Mouse (Mus musculus) heart, embryonic 13.5 days (tissue): Measurements from ENCODE around the gene Prrt1. TPM values are rescaled to one million over a fixed set of nuclear protein-coding genes. Genes with fewer than 3 reads are reported as not detected.

Experiments used
- ATAC-seq: fragments of 200-750 bp; cut with Nextera tagmentation; 2 replicates; pipeline ENCODE4 v1.8.0; 2017; ENCODE audit warnings: moderate TSS enrichment; ENCODE audit not compliant: insufficient number of reproducible peaks, low FRiP score, low TSS enrichment; ENCODE audit errors: extremely low read depth
- H3K27ac ChIP-seq: fragments of 300-500 bp; sonication (generic); replicated peaks from 2 replicates; pipeline ENCODE4 v1.5.1; 2015; ENCODE audit warnings: moderate library complexity, mild to moderate bottlenecking, inconsistent platforms
- H3K27me3 ChIP-seq: fragments of 300-500 bp; sonication (generic); replicated peaks from 2 replicates; pipeline ENCODE4 v1.6.1; 2015; ENCODE audit warnings: mild to moderate bottlenecking, inconsistent platforms
- H3K36me3 ChIP-seq: fragments of 300-500 bp; sonication (generic); 2 replicates; pipeline ENCODE4 v1.6.1; 2015; ENCODE audit warnings: mild to moderate bottlenecking, inconsistent platforms
- H3K4me1 ChIP-seq: fragments of 300-500 bp; sonication (generic); 2 replicates; pipeline ENCODE4 v1.6.1; 2015; ENCODE audit warnings: inconsistent platforms
- H3K4me2 ChIP-seq: fragments of 300-500 bp; sonication (generic); 2 replicates; pipeline ENCODE4 v1.6.1; 2015; ENCODE audit warnings: inconsistent platforms, mild to moderate bottlenecking, moderate library complexity
- H3K4me3 ChIP-seq: fragments of 300-500 bp; sonication (generic); 2 replicates; pipeline ENCODE4 v1.5.1; 2015; ENCODE audit warnings: moderate library complexity, mild to moderate bottlenecking, inconsistent platforms
- H3K9ac ChIP-seq: fragments of 300-500 bp; sonication (generic); 2 replicates; pipeline ENCODE4 v1.6.1; 2015; ENCODE audit warnings: inconsistent platforms, mild to moderate bottlenecking, moderate library complexity
- H3K9me3 ChIP-seq: fragments of 300-500 bp; sonication (generic); 2 replicates; pipeline ENCODE4 v1.6.1; 2016; ENCODE audit warnings: inconsistent platforms
- WGBS: fragments of 180-500 bp; shearing (Covaris S2); methylation state at CpG from one replicate; pipeline ENCODE4 v1.1.7; 2015; ENCODE audit warnings: mixed read lengths; 5-methylcytosine and 5-hydroxymethylcytosine counted together
- polyA plus RNA-seq: library from polyadenylated mRNA; unstranded; fragments of >200 nt; fragmentation: Nextera tagmentation; extraction: Ambion mirVana; gene quantifications from 2 replicates; pipeline ENCODE4 v1.2.1, GENCODE M21; 2015

Gene Prrt1
- polyA plus RNA-seq, 1 experiment from 2014 or later, result 0.31 TPM

GRCm38 (mm10) chr17:34629796-34630603, 667 bp downstream of the Prrt1 start:
- Histone ChIP-seq H3K9me3 (no peaks in the 10 kb centered on the region), H3K4me2 (peak overlapping the region; percentile 90), H3K9ac (peak overlapping the region; percentile 90), H3K4me3 (peak overlapping the region; percentile 80), H3K27me3 (peaks cover 63% of the 10 kb centered on the region), H3K36me3 (peaks cover 10% of the 10 kb centered on the region), H3K4me1 (peaks cover 60% of the 10 kb centered on the region), H3K27ac (no peak overlapping the region)
- no peak for ATAC-seq
- WGBS, result 15% methylated on average over 12 of the region's 12 CpGs

- WGBS, result 1% methylated on average over 32 of the region's 48 CpGs
- Histone ChIP-seq H3K27me3 (peaks cover 68% of the 10 kb centered on the region), H3K9ac (peak overlapping the region; percentile 66), H3K4me3 (peak overlapping the region; percentile 43), H3K4me1 (peaks cover 56% of the 10 kb centered on the region), H3K27ac (no peak overlapping the region), H3K4me2 (peak overlapping the region; percentile 90), H3K9me3 (no peaks in the 10 kb centered on the region), H3K36me3 (peaks cover 1% of the 10 kb centered on the region)
- no peak for ATAC-seq
Observed at GRCm38 (mm10) chr17:34630761-34631301, 1.5 kb downstream of the Prrt1 start.

GRCm38 (mm10) chr17:34631647-34632046, 2.3 kb downstream of the Prrt1 start:
- ATAC-seq, result no peak

GRCm38 (mm10) chr17:34632261-34632691, 2.9 kb downstream of the Prrt1 start:
- Histone ChIP-seq H3K9me3 (no peaks in the 10 kb centered on the region), H3K4me3 (peak overlapping the region; percentile 49), H3K9ac (peak overlapping the region; percentile 71), H3K27ac (no peak overlapping the region), H3K4me2 (peak overlapping the region; percentile 90), H3K4me1 (peaks cover 47% of the 10 kb centered on the region), H3K27me3 (peaks cover 76% of the 10 kb centered on the region), H3K36me3 (no peaks in the 10 kb centered on the region)
- no peak for ATAC-seq
- WGBS, result 1% methylated on average over 26 of the region's 26 CpGs

More at GRCm38 (mm10) chr17:34631647-34632046, 2.3 kb downstream of the Prrt1 start:
- Histone ChIP-seq H3K4me2 (peak overlapping the region; percentile 90), H3K27ac (no peak overlapping the region), H3K4me3 (peak overlapping the region; percentile 49), H3K9ac (peak overlapping the region; percentile 71), H3K4me1 (peaks cover 48% of the 10 kb centered on the region), H3K27me3 (peaks cover 71% of the 10 kb centered on the region), H3K36me3 (no peaks in the 10 kb centered on the region), H3K9me3 (no peaks in the 10 kb centered on the region)
- WGBS, result 6% methylated on average over 12 of the region's 12 CpGs

- H3K9me3 ChIP-seq, result no peaks in the 10 kb centered on the region
- H3K4me2 ChIP-seq, result no peak overlapping the region
- 59% methylated on average over 2 of the region's 2 CpGs for WGBS
- ATAC-seq, result no peak
- H3K36me3 ChIP-seq, result no peaks in the 10 kb centered on the region
- H3K27me3 ChIP-seq, result peaks cover 58% of the 10 kb centered on the region
- no peak overlapping the region for H3K9ac ChIP-seq
- peaks cover 24% of the 10 kb centered on the region for H3K4me1 ChIP-seq
- H3K4me3 ChIP-seq, result no peak overlapping the region
- H3K27ac ChIP-seq, result no peak overlapping the region
Observed at GRCm38 (mm10) chr17:34635671-34636070, 6.3 kb downstream of the Prrt1 start.

GRCm38 (mm10) chr17:34637459-34637858, 8.1 kb downstream of the Prrt1 start:
- Histone ChIP-seq H3K27ac (no peak overlapping the region), H3K4me3 (no peak overlapping the region), H3K4me2 (no peak overlapping the region), H3K27me3 (peaks cover 40% of the 10 kb centered on the region), H3K36me3 (no peaks in the 10 kb centered on the region), H3K4me1 (peaks cover 14% of the 10 kb centered on the region), H3K9me3 (no peaks in the 10 kb centered on the region), H3K9ac (no peak overlapping the region)
- ATAC-seq, result no peak
- 48% methylated on average over 3 of the region's 3 CpGs for WGBS

- no peak for ATAC-seq
- Histone ChIP-seq H3K4me2 (no peak overlapping the region), H3K4me1 (peaks cover 12% of the 10 kb centered on the region; the same call in 1 of the 2 replicates), H3K27me3 (peaks cover 19% of the 10 kb centered on the region), H3K4me3 (no peak overlapping the region), H3K36me3 (no peaks in the 10 kb centered on the region), H3K9me3 (no peaks in the 10 kb centered on the region), H3K9ac (no peak overlapping the region), H3K27ac (no peak overlapping the region)
- 79% methylated on average over 7 of the region's 7 CpGs for WGBS
Observed at GRCm38 (mm10) chr17:34639461-34640255, 10.3 kb downstream of the Prrt1 start.

- peak overlapping the region; percentile 19 for H3K4me2 ChIP-seq
- H3K9ac ChIP-seq, result peak overlapping the region; percentile 62
- 18% methylated on average over 11 of the region's 11 CpGs for WGBS
- H3K9me3 ChIP-seq, result no peaks in the 10 kb centered on the region
- peaks cover 23% of the 10 kb centered on the region for H3K4me1 ChIP-seq
- peaks cover 11% of the 10 kb centered on the region; the same call in 1 of the 2 replicates for H3K27me3 ChIP-seq
- H3K27ac ChIP-seq, result peak overlapping the region; percentile 79
- H3K36me3 ChIP-seq, result no peaks in the 10 kb centered on the region
- no peak for ATAC-seq
- H3K4me3 ChIP-seq, result no peak overlapping the region
Observed at GRCm38 (mm10) chr17:34640778-34641601, 11.7 kb downstream of the Prrt1 start.

GRCm38 (mm10) chr17:34641945-34642344, 12.6 kb downstream of the Prrt1 start:
- Histone ChIP-seq H3K4me3 (no peak overlapping the region), H3K27me3 (peaks cover 8% of the 10 kb centered on the region; the same call in 1 of the 2 replicates), H3K9me3 (no peaks in the 10 kb centered on the region), H3K36me3 (no peaks in the 10 kb centered on the region), H3K4me1 (peaks cover 30% of the 10 kb centered on the region), H3K9ac (no peak overlapping the region), H3K27ac (peak overlapping the region; percentile 79; the same call in 1 of the 2 replicates), H3K4me2 (no peak overlapping the region)
- no peak for ATAC-seq
- 66% methylated on average over 3 of the region's 3 CpGs for WGBS

- H3K27me3 ChIP-seq, result no peaks in the 10 kb centered on the region
- no peak overlapping the region for H3K4me3 ChIP-seq
- peaks cover 39% of the 10 kb centered on the region for H3K4me1 ChIP-seq
- H3K9me3 ChIP-seq, result no peaks in the 10 kb centered on the region
- ATAC-seq, result no peak
- H3K9ac ChIP-seq, result no peak overlapping the region
- WGBS, result 80% methylated on average over 4 of the region's 4 CpGs
- peaks cover under 1% of the 10 kb centered on the region; the same call in 1 of the 2 replicates for H3K36me3 ChIP-seq
- H3K27ac ChIP-seq, result no peak overlapping the region
- no peak overlapping the region for H3K4me2 ChIP-seq
Observed at GRCm38 (mm10) chr17:34643379-34643778, 14.0 kb downstream of the Prrt1 start.
